Mouse (Mus musculus) liver, adult 2 months (tissue): ENCODE measurements around the gene Cenpc1.

Experiments
- CTCF ChIP-seq: fragments of 200-500 bp; IDR thresholded peaks from 2 replicates; pipeline ENCODE4 v1.5.1; 2011; ENCODE audit warnings: low read depth, low read length, control low read depth
- POLR2A ChIP-seq: fragments of 200-500 bp; IDR thresholded peaks from 2 replicates; pipeline ENCODE4 v1.6.1; 2011; ENCODE audit warnings: low read length, control low read depth; ENCODE audit not compliant: insufficient read depth; ENCODE audit errors: extremely low read depth

DNA sequence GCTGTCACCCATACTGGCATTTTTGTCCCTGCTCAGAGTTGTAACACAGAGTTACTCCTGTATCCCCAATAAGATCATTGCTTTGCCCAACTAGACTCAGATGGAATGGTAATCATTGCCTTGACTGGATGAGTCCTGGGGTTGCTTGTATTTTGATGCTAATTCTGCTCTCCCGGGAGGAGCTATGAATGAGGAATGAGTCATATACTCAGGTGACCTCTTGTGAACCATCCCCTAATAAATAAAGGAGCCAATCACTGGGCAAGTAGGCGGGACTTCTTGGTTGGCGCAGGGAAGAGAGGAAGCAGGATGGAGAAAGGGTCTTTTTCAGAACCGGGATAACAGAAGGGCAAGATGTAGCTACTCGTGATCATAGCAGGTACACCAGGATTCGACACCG is 102.6 kb downstream of the Cenpc1 start:
- TF ChIP-seq CTCF (no peak), POLR2A (no peak)
